Mouse (Mus musculus) heart, adult 18-20 months (tissue): Measurements from ENCODE around the gene Naa60. TPM values are rescaled to one million over a fixed set of nuclear protein-coding genes. Genes with fewer than 3 reads are reported as not detected.

Source experiments
- DNase-seq, 2 experiments: peaks; one replicate each; pipeline ENCODE4 v3.0.0; 2021 to 2022; ENCODE audit warnings: mixed read lengths in 1 of 2
- microRNA-seq, 2 experiments: library from miRNA; unstranded; fragments of <30 nt; microRNA quantifications; one replicate each; pipeline ENCODE4 v1.2.0; 2022
- total RNA-seq, 2 experiments: library from RNA; stranded (reverse); gene quantifications; 2 replicates each; pipeline ENCODE4 v1.2.3; 2021

Gene Naa60
- total RNA-seq, 2 experiments from 2014 or later: 39.6 to 56.8 TPM

DNA sequence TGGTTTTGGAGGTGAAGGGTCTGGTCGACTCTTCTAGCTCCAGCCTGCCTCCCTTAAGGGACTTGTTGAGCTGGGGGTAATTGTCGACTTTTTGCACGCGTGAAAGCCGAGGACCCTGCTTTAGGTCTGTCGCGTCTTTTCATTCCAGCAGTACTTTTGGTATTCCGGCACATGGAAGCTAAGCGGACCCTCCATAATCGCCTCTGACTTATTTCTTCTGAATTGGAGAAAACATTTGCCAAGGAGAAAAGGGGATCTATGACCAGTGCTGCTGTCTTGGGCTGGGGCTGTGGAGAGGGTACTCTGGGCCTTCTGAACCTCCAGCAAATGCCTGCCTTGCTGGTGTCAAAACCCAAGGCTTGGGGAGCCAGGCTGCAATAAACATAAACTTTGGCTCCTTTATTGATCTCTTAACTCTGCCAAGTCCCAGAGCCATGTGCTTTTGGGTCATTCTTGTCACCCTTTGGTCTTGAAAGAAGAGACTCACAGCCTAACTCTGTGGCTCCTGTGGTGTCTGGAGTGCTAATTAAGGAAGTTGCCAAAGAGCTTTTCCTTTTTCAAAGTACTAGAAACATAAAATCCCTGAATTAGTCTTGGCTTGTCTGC is 13.0 kb downstream of the Naa60 start:
- DNase-seq: peak; percentile 12 to 48

DNA sequence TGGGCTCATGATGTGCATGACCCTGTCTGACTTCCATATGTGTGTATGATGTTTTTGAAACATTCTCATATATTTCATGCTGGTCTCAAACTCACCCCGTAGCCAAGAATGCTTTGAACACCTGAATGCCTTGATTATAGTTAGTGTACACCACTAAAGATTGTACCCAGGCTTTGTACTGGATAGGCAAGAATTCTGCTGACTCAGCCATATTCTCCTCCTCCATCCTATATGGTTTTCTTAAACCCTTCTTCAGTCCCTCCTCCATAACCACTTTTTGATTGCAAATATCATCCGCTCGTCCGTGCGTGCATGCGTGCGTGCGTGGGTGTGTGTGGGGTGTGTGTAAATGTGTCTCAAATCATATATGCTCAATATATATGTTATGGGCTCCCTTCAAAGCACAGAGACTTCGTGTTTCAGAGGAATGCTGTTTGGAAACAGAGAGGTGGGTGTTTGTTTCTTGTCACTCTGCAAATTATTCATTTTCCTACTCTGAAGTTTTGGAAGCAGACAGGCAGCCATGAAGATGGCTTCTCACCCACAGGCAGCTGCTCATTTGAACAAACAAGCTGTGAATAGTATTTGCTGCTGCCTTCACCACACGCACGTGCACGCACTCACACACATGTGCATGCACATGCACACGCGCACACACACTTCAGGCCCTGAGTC is 19.6 kb downstream of the Naa60 start:
- no peak for DNase-seq

DNA sequence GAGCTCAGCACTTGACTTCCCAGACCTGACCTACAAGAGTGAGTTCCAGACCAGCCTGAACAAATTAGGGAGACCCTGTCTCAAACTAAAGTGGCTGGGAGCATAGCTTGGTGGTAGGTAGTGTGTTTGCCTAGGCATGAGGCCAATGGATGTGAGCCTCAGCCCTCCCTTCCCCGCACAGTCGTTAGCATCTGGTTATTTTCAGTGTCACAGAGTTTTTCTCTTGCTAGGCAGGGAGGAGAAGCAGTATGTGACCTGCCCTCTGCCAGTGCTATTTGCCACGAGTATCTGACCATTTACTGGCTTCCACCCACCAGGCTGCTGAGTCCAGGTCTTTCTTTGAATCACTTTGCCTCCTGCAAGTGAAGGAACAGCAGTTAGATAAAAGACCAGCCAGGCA is 21.6 kb downstream of the Naa60 start:
- peak; percentile 25 to 33 for DNase-seq

DNA sequence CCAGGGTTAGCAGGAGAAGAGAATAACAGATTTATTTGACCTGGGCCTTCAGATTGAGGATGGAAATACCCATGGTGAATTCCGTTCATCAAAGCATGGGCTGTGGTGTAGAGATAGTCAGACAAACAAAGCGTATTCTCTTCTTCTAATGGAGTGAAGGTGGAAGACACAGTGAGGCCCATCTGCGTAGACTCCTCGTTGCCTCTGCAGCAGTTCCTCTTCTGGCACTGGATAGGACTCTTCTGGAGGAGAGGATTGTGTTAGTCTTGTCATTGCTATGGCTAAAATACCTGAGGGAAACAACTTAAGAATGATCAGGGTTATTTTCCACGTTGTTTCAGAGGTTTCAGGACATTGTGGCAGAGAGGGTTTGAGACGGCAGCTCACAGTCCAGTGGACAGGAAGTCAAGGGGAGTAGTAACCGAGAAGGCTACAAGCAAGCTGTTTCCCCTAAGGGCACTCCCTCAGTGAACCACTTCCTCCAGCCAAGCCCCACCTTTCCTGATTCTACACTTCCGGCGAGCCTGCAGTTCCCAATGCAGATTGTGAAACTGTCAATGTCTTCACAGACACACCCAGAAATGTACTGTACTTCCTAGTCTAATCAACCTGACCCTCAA is 23.1 kb downstream of the Naa60 start:
- DNase-seq: peak; percentile 64 to 89

DNA sequence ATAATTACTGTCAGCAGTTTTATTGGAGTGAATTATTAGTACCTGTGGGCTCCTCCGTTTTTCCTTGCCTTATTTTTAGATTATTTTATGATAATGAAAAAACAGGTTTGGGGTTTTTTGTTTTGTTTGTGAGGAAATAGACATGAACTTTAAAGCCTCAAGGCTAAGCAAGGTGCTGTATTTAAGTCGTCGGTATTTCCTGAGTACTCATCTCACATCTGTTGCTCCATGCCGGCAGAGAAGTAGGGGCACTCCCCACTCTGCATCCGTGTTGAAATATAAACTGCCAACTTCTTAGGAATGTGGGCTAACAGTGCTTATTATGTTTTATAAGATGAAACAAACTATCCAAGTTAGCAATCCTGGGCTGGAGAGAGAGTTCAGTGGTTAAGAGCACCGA is 23.9 kb downstream of the Naa60 start:
- DNase-seq: no peak

DNA sequence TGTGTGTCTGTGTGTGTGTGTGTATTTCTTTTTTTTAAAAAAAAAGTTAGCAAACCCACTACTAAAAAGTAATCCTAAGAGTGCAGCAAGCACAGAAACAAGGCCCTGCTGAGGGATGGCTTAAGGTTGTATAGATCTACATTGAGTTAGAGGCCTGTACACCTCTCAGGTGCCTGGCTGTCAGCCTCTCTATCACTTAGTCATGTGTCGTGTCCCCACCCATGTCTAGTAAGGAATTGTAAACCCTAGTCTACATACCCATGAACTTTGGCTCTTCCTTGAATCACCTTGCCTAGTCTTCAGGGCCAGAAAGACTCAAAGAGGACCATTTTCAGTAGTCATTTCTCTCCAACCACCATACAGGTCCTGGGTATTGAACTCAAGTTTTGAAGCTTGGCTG is 24.4 kb downstream of the Naa60 start:
- DNase-seq: no peak

DNA sequence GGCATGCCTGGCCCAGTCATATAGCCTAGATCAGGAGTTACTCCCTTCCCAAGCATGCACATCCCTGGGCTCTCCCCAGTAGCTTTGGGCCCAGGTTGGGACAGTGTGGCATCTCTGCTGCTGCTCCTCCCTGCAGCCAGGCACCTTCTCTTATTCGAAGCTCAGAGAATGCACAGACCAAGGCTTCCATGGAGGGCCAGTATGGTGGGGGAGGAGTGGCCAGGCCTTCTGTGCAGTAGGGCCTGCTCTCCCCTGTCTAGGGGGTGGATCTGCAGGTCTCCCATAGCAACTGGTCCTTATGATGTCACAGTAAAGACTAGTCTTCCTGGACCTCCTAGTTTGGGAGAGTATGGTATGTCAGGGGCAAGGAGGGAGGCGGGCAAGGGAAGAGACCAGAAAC is 35.3 kb downstream of the Naa60 start:
- DNase-seq: no peak

DNA sequence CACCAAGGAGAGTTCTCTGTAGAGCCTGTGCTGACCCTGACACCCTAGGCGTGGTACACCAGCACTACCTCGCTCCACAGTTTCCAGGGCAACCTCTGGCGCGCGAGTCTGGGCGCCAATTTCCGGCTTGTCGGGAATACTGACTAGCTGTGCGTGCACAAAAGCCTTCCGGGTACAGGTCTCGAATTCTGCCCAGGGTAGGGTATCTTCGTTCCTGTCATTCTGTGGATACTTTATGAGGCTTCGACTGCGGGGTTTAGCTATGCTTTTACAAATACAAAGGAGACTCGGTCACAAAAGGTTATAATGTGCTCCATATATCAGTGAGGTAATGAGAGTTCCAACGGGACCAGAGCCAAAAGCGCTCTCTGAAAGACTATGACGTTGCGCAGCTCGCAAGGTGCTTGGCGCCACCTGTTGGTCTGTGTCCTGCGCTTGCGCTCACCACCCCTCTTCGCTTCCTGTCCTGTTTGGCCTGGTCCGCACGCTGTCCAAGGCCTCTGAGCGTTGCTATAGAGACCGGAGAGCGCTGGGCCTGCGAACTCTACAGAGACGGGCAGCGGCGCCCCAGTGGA is 36.4 kb downstream of the Naa60 start, which contains the start of the genes 1700037C18Rik and Cluap1:
Gene 1700037C18Rik (minus strand): TSS at position 153 of the 575 bp plus-strand sequence.
Gene Cluap1 (plus strand): TSS at position 265 of the 575 bp plus-strand sequence.
- peak; percentile 95 to 96 for DNase-seq

DNA sequence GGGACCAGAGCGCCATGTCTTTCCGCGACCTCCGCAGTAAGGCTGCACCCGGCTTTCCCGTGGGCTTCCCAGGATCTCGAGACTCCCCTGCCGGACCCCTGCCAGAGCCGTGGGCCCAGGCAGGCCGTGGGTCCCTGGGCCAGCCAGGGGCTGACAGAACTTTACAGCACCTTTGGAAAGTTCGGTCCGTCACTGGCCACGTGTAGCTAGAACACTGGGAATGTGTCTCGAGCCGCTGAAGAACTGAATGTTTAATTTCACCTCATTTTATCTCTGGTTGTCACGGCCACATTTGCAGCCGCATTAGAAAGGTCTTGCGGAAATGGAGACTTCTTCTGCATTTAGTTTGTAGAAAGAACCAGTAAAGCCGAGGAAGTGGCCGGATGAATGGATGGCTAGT is 36.9 kb downstream of the Naa60 start:
- DNase-seq: no peak

DNA sequence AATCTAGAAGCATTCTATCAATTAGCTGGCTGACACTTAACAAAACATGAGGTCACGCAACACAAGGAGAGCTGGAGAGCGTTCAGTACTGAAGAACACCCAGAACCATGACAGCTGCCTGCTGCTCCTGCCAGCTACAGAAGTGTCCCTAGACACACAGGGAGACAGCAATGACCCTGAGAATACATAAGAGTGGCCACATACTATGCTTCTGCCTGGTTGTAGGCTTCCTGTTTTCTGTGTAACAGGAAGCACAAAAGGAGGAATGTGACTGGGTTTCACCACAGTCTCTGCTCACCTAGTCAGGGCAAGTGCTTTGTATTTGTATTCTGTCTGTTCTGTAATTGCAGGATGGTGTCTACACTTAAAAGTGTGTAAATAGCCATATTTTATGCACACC is 48.6 kb downstream of the Naa60 start:
- DNase-seq: peak in 1 of 2 experiments; percentile 25

DNA sequence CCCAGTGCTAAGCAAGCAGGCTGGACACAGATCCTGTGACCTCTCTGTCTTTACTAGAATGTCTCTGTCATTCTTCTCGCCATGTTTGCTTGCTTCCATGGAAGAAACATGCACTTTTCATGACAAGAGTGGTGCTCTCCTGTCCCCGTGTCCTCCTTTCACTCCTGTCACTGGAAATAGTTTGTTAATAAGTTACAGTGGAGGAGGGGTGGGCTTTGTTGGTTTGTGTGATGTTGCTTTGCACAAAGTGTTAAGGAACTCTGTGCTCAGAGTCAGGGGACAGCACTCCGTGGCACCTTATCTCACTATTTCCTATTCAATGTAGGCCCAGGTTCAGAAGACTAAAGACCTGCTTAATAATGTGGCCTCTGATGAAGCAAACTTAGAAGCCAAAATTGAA is 51.3 kb downstream of the Naa60 start:
- DNase-seq: no peak

DNA sequence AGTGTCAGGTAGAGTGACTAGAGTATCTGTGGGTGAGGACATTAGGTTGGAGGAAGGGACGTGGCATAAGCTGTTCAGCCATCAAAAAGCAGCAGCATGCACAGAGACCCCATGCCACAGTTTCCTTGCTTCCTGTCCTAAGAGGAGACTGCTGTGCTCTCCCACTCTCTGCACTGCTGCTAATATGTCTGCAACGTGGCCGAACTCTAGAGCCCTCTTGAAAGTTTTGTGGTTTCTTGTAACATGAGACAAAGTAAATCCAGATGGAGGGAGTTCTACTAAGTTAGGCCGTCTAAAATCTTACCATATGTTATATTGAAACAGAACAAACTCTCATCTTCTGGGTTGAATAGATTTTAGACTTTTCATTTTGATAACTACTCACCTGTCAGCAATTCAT is 51.8 kb downstream of the Naa60 start:
- DNase-seq: no peak

DNA sequence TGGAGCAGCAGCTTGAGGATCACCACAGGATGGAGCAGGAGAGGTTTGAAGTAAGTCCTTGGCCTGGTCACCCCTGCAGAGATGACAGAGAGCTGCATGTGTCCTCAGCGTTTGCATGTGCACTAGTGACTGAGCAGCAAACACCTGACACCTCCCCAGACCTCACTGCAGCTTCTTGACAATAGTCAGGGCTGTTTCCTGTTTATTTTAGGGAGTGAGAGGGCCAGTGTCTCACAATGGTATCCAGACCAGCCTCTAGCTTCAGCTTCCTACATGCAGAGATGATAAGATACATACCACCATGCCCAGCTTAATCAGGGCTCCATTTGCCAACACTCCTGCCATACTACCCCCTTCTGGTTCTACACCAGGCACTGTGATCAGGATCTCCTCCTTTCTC is 56.4 kb downstream of the Naa60 start:
- DNase-seq: no peak

DNA sequence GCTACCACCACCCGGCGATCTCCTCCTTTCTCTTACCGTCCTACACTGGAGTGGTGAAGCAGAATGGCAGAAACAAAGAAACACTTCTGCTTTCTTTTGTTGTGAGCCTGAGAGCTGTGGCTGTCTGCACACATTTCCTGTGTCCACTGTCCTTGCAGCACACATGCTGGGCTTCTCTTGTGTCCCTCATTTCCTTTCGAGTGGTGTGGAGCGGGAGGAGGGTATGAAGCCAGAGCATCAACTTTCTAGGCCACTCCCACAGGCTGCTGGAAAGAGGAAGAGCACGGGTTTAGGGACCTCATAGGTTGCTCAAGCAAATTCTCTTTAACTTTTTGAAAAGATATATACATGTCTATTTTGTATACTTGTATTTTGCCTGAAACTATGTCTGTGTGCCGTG is 57.0 kb downstream of the Naa60 start:
- DNase-seq: peak; percentile 12 to 51

DNA sequence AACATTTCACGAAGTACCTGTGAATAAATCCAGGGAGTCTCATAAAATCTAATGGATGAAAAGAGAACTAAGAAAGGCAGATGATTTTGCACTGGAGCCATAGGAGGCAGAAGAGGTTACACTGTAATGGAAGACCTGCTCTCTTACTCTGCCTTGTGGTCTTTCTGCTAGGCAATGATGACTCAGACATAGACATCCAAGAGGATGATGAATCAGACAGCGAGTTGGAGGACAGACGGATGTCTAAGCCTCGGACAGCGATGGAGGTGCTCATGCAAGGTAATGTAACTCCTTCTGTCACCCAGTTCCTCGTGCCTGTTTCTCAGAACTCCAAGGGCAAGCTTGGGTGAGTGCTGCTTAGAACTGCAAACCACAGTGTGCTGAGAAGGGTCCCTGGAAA is 61.4 kb downstream of the Naa60 start:
- DNase-seq: no peak

DNA sequence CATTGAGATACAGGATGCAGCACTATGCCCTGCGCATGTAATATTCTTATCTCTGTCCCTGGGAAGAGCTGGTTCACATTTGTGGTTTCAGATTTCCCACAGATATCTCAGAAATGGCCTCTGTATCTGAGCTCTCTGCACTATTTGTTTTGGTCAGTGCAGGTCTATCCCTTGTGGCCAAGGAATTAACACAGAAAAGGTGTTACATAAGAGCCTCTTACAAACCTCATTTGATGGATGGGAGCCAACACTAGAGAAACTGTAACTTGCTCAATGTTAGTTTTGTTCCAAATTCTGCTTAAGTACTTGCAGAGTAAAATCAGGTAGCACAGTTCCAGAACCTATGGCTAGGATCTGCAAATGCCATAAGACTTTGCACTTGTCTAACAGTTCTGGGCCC is 61.9 kb downstream of the Naa60 start:
- DNase-seq: no peak

DNA sequence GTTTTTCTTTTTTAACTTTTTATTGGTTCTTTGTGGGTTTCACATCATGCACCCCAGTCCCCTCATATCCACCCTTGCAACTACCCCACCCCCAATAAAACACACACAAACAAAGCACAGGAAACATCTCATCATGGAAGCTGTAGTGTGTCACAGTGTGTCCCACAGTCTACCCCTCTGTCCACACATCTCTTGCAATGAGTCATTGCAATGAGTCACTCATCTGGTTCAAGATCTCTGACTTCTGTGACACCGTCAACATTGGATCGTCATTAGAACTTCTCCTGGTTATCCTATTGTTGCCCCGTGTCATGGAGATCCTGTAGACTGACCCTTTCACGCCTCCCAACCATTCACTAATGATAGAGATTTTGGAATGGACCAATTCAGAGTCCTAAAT is 62.5 kb downstream of the Naa60 start:
- DNase-seq: no peak

DNA sequence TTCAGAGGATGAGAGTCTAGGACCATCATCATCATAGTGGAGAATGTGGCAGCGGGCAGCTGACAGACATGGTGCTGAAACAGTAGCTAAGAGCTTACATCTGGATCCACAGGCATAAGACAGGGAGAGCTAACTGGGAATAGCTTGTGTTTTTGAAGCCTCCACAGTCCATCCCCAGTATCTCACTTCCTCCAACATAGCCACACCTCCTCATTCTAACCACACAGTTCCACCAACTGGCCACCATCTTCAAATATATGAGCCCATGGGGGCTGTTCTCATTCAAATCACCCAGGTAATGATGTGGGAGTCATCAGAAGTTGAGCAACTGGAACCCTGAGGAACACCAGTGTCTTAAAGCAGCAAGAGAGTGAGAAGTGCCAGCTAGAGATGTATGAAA is 79.0 kb downstream of the Naa60 start:
- DNase-seq: no peak

Small RNAs within 50 kb of the gene (microRNA-seq; reads per million reads assigned to microRNA genes)
- gene Gm23493: 0 reads per million in 2 experiments

Other genes with a start within 250 kb of the Naa60 start
- gene Mefv, start 154.3 kb upstream of the Naa60 start, total RNA-seq: under 1 TPM in 1 of 2 experiments, not detected in 1; 0.12 TPM
- 1 to 10 TPM; 7.4 to 8.7 TPM for gene Zfp263, start 128.3 kb upstream of the Naa60 start, total RNA-seq
- not detected for gene Olfr15, start 41.5 kb upstream of the Naa60 start, total RNA-seq
- 1 to 10 TPM; 1.3 to 1.4 TPM for gene Zfp174, start 25.1 kb upstream of the Naa60 start, total RNA-seq
- gene Zfp597, start 12.2 kb downstream of the Naa60 start, total RNA-seq: 10 to 100 TPM in 1 of 2 experiments, 1 to 10 TPM in 1; 9.6 to 10.7 TPM
- not detected for gene Gm20695, start 12.3 kb downstream of the Naa60 start, total RNA-seq
- 1 to 10 TPM; 2.1 to 3.0 TPM for gene 1700037C18Rik, start 36.3 kb downstream of the Naa60 start, total RNA-seq
- 10 to 100 TPM; 10.9 to 11.6 TPM for gene Cluap1, start 36.4 kb downstream of the Naa60 start, total RNA-seq
- gene Nlrc3, start 104.3 kb downstream of the Naa60 start, total RNA-seq: 1 to 10 TPM; 1.4 to 1.8 TPM
- gene Slx4, start 131.4 kb downstream of the Naa60 start, total RNA-seq: 1 to 10 TPM; 7.7 to 8.8 TPM
- gene Dnase1, start 164.6 kb downstream of the Naa60 start, total RNA-seq: not detected
- gene Trap1, start 205.5 kb downstream of the Naa60 start, total RNA-seq: 100 to 1,000 TPM; 144 to 155 TPM